Mouse (Mus musculus): ENCODE results near the gene Fry. TPM values are rescaled to one million over a fixed set of nuclear protein-coding genes. Genes with fewer than 3 reads are reported as not detected.

Fry gene
- polyA plus RNA-seq, 1 experiment from 2014 or later = 51.4 TPM

GRCm38 (mm10) chr5:150281084-150281483, 162.6 kb downstream of the Fry start:
- 80% methylated on average over 2 of the region's 2 CpGs for WGBS
- Histone ChIP-seq H3K4me3 (replicated peaks) (no peak overlapping the region), H3K4me2 (no peak overlapping the region), H3K36me3 (0 out of 2 replicates have a peak, but pooled peaks cover 3% of the 10 kb centered on the region), H3K9ac (replicated peaks) (no peak overlapping the region), H3K27ac (replicated peaks) (no peak overlapping the region), H3K4me1 (peaks cover 4% of the 10 kb centered on the region), H3K9me3 (replicated peaks) (no peaks in the 10 kb centered on the region), H3K27me3 (replicated peaks) (no peaks in the 10 kb centered on the region)
- no peak for ATAC-seq (ENCODE audit: low FRiP score)

- Histone ChIP-seq H3K4me1 (peaks cover 6% of the 10 kb centered on the region), H3K36me3 (0 out of 2 replicates have a peak, but pooled peaks cover under 1% of the 10 kb centered on the region), H3K4me2 (no peak overlapping the region), H3K9ac (replicated peaks) (no peak overlapping the region), H3K27me3 (replicated peaks) (no peaks in the 10 kb centered on the region), H3K9me3 (replicated peaks) (no peaks in the 10 kb centered on the region), H3K4me3 (replicated peaks) (no peak overlapping the region), H3K27ac (replicated peaks) (no peak overlapping the region)
- ATAC-seq (ENCODE audit: low FRiP score) = no peak
- 79% methylated on average over 7 of the region's 7 CpGs for WGBS
Observed at GRCm38 (mm10) chr5:150282091-150282490, 163.6 kb downstream of the Fry start.

- no peak overlapping the region for H3K27ac ChIP-seq (replicated peaks)
- H3K9ac ChIP-seq (replicated peaks) = no peak overlapping the region
- ATAC-seq (ENCODE audit: low FRiP score) = no peak
- H3K9me3 ChIP-seq (replicated peaks) = no peaks in the 10 kb centered on the region
- H3K4me2 ChIP-seq = no peak overlapping the region
- no peaks in the 10 kb centered on the region for H3K27me3 ChIP-seq (replicated peaks)
- H3K4me3 ChIP-seq (replicated peaks) = no peak overlapping the region
- peaks cover 9% of the 10 kb centered on the region; the same call in 1 of the 2 replicates for H3K4me1 ChIP-seq
- 87% methylated on average over 7 of the region's 7 CpGs for WGBS
- no peaks in the 10 kb centered on the region for H3K36me3 ChIP-seq
Observed at GRCm38 (mm10) chr5:150287949-150288348, 169.5 kb downstream of the Fry start.

- H3K9me3 ChIP-seq (replicated peaks) = no peaks in the 10 kb centered on the region
- H3K36me3 ChIP-seq = no peaks in the 10 kb centered on the region
- H3K27me3 ChIP-seq (replicated peaks) = no peaks in the 10 kb centered on the region
- ATAC-seq (ENCODE audit: low FRiP score) = no peak
- H3K4me2 ChIP-seq = no peak overlapping the region
- 78% methylated on average over 8 of the region's 8 CpGs for WGBS
- H3K4me1 ChIP-seq = peaks cover 9% of the 10 kb centered on the region
- no peak overlapping the region for H3K4me3 ChIP-seq (replicated peaks)
- no peak overlapping the region for H3K9ac ChIP-seq (replicated peaks)
- H3K27ac ChIP-seq (replicated peaks) = no peak overlapping the region
Observed at GRCm38 (mm10) chr5:150289611-150290010, 171.2 kb downstream of the Fry start.

GRCm38 (mm10) chr5:150290494-150291199, 172.2 kb downstream of the Fry start:
- Histone ChIP-seq H3K4me1 (peaks cover 17% of the 10 kb centered on the region), H3K27ac (replicated peaks) (no peak overlapping the region), H3K36me3 (no peaks in the 10 kb centered on the region), H3K4me2 (no peak overlapping the region), H3K27me3 (replicated peaks) (no peaks in the 10 kb centered on the region), H3K9me3 (replicated peaks) (no peaks in the 10 kb centered on the region), H3K4me3 (replicated peaks) (no peak overlapping the region), H3K9ac (replicated peaks) (no peak overlapping the region)
- no peak for ATAC-seq (ENCODE audit: low FRiP score)
- 66% methylated on average over 4 of the region's 4 CpGs for WGBS

- Histone ChIP-seq H3K4me1 (peaks cover 15% of the 10 kb centered on the region), H3K4me3 (replicated peaks) (no peak overlapping the region), H3K36me3 (no peaks in the 10 kb centered on the region), H3K27ac (replicated peaks) (no peak overlapping the region), H3K4me2 (no peak overlapping the region), H3K9me3 (replicated peaks) (no peaks in the 10 kb centered on the region), H3K27me3 (replicated peaks) (no peaks in the 10 kb centered on the region), H3K9ac (replicated peaks) (no peak overlapping the region)
- 87% methylated on average over 6 of the region's 6 CpGs for WGBS
- ATAC-seq (ENCODE audit: low FRiP score) = no peak
Observed at GRCm38 (mm10) chr5:150291216-150291615, 172.8 kb downstream of the Fry start.

GRCm38 (mm10) chr5:150292186-150292585, 173.7 kb downstream of the Fry start:
- no peaks in the 10 kb centered on the region for H3K36me3 ChIP-seq
- H3K4me3 ChIP-seq (replicated peaks) = no peak overlapping the region
- ATAC-seq (ENCODE audit: low FRiP score) = no peak
- H3K27me3 ChIP-seq (replicated peaks) = no peaks in the 10 kb centered on the region
- no peak overlapping the region for H3K9ac ChIP-seq (replicated peaks)
- no peaks in the 10 kb centered on the region for H3K9me3 ChIP-seq (replicated peaks)
- WGBS = 25% methylated on average over 3 of the region's 3 CpGs
- H3K27ac ChIP-seq (replicated peaks) = no peak overlapping the region
- peaks cover 14% of the 10 kb centered on the region for H3K4me1 ChIP-seq
- no peak overlapping the region for H3K4me2 ChIP-seq

- Histone ChIP-seq H3K27ac (replicated peaks) (no peak overlapping the region), H3K36me3 (no peaks in the 10 kb centered on the region), H3K27me3 (replicated peaks) (no peaks in the 10 kb centered on the region), H3K4me3 (replicated peaks) (no peak overlapping the region), H3K4me2 (no peak overlapping the region), H3K9ac (replicated peaks) (no peak overlapping the region), H3K9me3 (replicated peaks) (no peaks in the 10 kb centered on the region), H3K4me1 (peaks cover 25% of the 10 kb centered on the region)
- WGBS = 61% methylated on average over 11 of the region's 11 CpGs
- no peak for ATAC-seq (ENCODE audit: low FRiP score)
Observed at GRCm38 (mm10) chr5:150294306-150294705, 175.9 kb downstream of the Fry start.

GRCm38 (mm10) chr5:150295096-150295495, 176.7 kb downstream of the Fry start:
- H3K4me1 ChIP-seq = peaks cover 29% of the 10 kb centered on the region
- H3K27me3 ChIP-seq (replicated peaks) = no peaks in the 10 kb centered on the region
- H3K4me3 ChIP-seq (replicated peaks) = no peak overlapping the region
- no peak overlapping the region for H3K9ac ChIP-seq (replicated peaks)
- no peak overlapping the region for H3K4me2 ChIP-seq
- H3K36me3 ChIP-seq = no peaks in the 10 kb centered on the region
- 86% methylated on average over 11 of the region's 11 CpGs for WGBS
- no peak for ATAC-seq (ENCODE audit: low FRiP score)
- H3K9me3 ChIP-seq (replicated peaks) = no peaks in the 10 kb centered on the region
- H3K27ac ChIP-seq (replicated peaks) = 0 out of 2 replicates have a peak overlapping the region, but pooled peaks have one; percentile 3

GRCm38 (mm10) chr5:150298969-150299368, 180.5 kb downstream of the Fry start:
- H3K4me2 ChIP-seq = no peak overlapping the region
- H3K4me3 ChIP-seq (replicated peaks) = no peak overlapping the region
- H3K36me3 ChIP-seq = no peaks in the 10 kb centered on the region
- H3K27ac ChIP-seq (replicated peaks) = peak overlapping the region; percentile 54
- ATAC-seq (ENCODE audit: low FRiP score) = peak; percentile 36
- 30% methylated on average over 6 of the region's 6 CpGs for WGBS
- peaks cover 24% of the 10 kb centered on the region for H3K4me1 ChIP-seq
- no peaks in the 10 kb centered on the region for H3K27me3 ChIP-seq (replicated peaks)
- H3K9me3 ChIP-seq (replicated peaks) = no peaks in the 10 kb centered on the region
- no peak overlapping the region for H3K9ac ChIP-seq (replicated peaks)

- H3K36me3 ChIP-seq = no peaks in the 10 kb centered on the region
- ATAC-seq (ENCODE audit: low FRiP score) = no peak
- WGBS = 90% methylated on average over 2 of the region's 2 CpGs
- no peak overlapping the region for H3K4me3 ChIP-seq (replicated peaks)
- no peak overlapping the region for H3K27ac ChIP-seq (replicated peaks)
- no peaks in the 10 kb centered on the region for H3K9me3 ChIP-seq (replicated peaks)
- H3K9ac ChIP-seq (replicated peaks) = no peak overlapping the region
- no peak overlapping the region for H3K4me2 ChIP-seq
- H3K4me1 ChIP-seq = peaks cover 15% of the 10 kb centered on the region
- no peaks in the 10 kb centered on the region for H3K27me3 ChIP-seq (replicated peaks)
Observed at GRCm38 (mm10) chr5:150302123-150302522, 183.7 kb downstream of the Fry start.

- no peak overlapping the region for H3K27ac ChIP-seq (replicated peaks)
- no peak overlapping the region for H3K4me3 ChIP-seq (replicated peaks)
- peaks cover 15% of the 10 kb centered on the region for H3K4me1 ChIP-seq
- no peak overlapping the region for H3K9ac ChIP-seq (replicated peaks)
- no peak for ATAC-seq (ENCODE audit: low FRiP score)
- no peaks in the 10 kb centered on the region for H3K36me3 ChIP-seq
- WGBS = 88% methylated on average over 5 of the region's 5 CpGs
- no peaks in the 10 kb centered on the region for H3K27me3 ChIP-seq (replicated peaks)
- H3K9me3 ChIP-seq (replicated peaks) = no peaks in the 10 kb centered on the region
- no peak overlapping the region for H3K4me2 ChIP-seq
Observed at GRCm38 (mm10) chr5:150302996-150303395, 184.6 kb downstream of the Fry start.

All from neural tube, embryonic 15.5 days (tissue).